ENCODE assay signal across 13 mouse cellular contexts in the genomic region with DNA sequence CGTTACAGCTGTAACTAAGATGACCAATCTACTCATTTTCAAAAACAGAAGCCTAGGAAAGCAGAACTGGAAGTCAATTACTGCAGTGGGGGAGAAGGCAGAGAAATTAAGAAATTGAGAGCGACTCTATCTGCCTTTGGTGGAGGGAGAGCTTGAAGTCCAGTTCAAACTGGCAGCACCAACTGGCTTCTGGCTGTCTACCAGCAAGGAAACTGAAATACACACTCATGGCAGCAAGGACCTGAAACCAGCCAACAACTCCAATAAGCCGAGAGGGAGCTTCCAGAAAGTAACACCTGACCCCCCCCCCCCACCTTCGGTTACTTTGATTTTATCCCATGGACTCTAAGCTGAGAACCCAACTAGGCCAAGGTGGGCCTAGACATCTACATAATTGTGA.
"Had no signal": no experiment of that assay in that cellular context is flagged by ENCODE, and none has a peak within 500 bp of the region (broad histone marks: within the 10 kb centered on the region; RNA-seq: fewer than 3 reads in every experiment).

No protein-coding gene starts in this region.

- H3K4me1 ChIP-seq: kidney, embryonic 15.5 days; limb, embryonic 12.5 days; midbrain, embryonic 13.5 days; neural tube, embryonic 12.5 days had no signal

- ATAC-seq: lung, postnatal 0 days; midbrain, embryonic 13.5 days had no signal

- H3K4me2 ChIP-seq: kidney, embryonic 15.5 days; limb, embryonic 12.5 days; midbrain, embryonic 13.5 days; neural tube, embryonic 12.5 days had no signal

- H3K4me3 ChIP-seq: kidney, embryonic 15.5 days; limb, embryonic 12.5 days; midbrain, embryonic 13.5 days; neural tube, embryonic 12.5 days had no signal

- H3K36me3 ChIP-seq: limb, embryonic 12.5 days; midbrain, embryonic 13.5 days; neural tube, embryonic 12.5 days had no signal

- H3K9ac ChIP-seq: kidney, embryonic 15.5 days; limb, embryonic 12.5 days; liver, embryonic 14.5 days; midbrain, embryonic 13.5 days; neural tube, embryonic 12.5 days had no signal

- H3K27ac ChIP-seq: kidney, embryonic 15.5 days; limb, embryonic 12.5 days; liver, embryonic 14.5 days; midbrain, embryonic 13.5 days; neural tube, embryonic 12.5 days had no signal

- H3K9me3 ChIP-seq: kidney, embryonic 15.5 days; limb, embryonic 12.5 days; midbrain, embryonic 13.5 days; neural tube, embryonic 12.5 days had no signal

- DNase-seq: kidney, postnatal 14 days; liver; lung, adult 2 months; lung, postnatal 36 days; spleen, adult 18-20 months; thymus, adult 18-20 months; thymus, postnatal 25 days had no signal

- H3K27me3 ChIP-seq: kidney, embryonic 15.5 days; limb, embryonic 12.5 days; midbrain, embryonic 13.5 days; neural tube, embryonic 12.5 days had no signal
